Mouse (Mus musculus): ENCODE measurements around the gene Syngap1.
"Not testable (repeated sequence)": the region's sequence is repeated elsewhere in the genome, so short reads cannot be mapped to it uniquely, and the experiment has no call there.

The Syngap1 gene

DNA sequence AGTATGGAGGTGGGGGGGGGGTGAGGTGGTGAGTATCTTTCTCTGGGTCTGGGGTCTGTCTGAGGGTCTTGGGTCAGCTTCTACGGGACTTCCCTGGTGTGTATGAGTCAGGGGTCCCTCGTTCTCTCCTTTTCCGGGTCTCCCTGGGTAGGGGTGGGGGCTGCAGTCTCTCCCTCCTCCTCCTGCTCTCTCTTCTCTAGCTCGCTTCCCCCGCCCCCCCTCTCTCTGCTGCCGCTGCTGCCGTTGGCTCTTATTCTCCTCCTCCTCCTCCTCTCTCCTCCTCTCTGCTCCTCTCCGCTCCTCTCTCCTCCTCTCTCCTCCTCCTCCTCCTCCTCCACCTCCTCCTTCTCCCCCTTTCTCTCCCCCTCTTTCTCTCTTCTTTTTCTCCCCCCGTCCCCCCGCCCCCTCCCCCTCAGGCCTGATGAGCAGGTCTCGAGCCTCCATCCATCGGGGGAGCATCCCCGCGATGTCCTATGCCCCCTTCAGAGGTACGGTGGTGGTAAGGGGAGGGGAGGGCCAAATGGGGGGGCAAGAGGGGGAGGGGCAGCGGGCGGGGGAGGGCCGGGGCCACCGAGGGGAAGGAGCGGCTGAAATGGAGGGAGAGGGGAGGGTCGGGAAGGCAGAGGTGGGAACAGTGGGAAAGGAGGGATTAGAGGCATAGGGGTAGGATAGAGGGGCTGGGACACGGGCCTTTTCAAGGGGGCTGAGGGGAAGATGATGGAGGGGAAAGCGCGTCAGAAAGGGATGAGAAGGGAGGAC, at the start of gene Syngap1:
Gene Syngap1 (plus strand): TSS at position 223 of the 759 bp plus-strand sequence.
- DNase-seq (ENCODE audit: low read depth, low spot score): peak; percentile 46

- DNase-seq (ENCODE audit: low read depth, low spot score): no peak
Observed at GRCm38 (mm10) chr17:26892635-26893375, 48.2 kb upstream of the Syngap1 start.

GRCm38 (mm10) chr17:26893492-26893891, 47.6 kb upstream of the Syngap1 start:
- no peak for DNase-seq (ENCODE audit: low read depth, low spot score)

DNA sequence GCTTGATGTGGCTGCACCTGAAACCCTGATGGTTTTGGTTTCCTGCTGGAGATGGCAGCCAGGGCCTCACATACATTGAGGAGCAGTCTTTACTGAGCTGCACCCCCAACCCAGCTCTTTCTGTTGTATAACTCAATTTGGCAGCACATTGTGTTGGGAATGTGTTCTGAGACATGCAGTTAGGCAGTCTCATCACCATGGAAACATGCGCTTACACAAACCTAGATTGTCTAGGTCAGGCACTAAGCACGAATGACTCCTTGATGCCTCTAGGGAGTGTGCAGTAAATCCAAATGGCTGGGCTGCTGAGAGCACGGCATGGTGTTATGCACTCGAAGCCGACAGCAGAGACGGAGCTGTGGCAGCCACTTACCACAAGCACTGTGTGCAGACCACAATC, 46.7 kb upstream of the Syngap1 start:
- no peak for DNase-seq (ENCODE audit: low read depth, low spot score)

GRCm38 (mm10) chr17:26895578-26895977, 45.5 kb upstream of the Syngap1 start:
- DNase-seq (ENCODE audit: low read depth, low spot score): peak; percentile 88

GRCm38 (mm10) chr17:26900916-26901315, 40.1 kb upstream of the Syngap1 start:
- DNase-seq (ENCODE audit: low read depth, low spot score): no peak

- DNase-seq (ENCODE audit: low read depth, low spot score): no peak
Observed at GRCm38 (mm10) chr17:26904320-26904719, 36.7 kb upstream of the Syngap1 start.

DNA sequence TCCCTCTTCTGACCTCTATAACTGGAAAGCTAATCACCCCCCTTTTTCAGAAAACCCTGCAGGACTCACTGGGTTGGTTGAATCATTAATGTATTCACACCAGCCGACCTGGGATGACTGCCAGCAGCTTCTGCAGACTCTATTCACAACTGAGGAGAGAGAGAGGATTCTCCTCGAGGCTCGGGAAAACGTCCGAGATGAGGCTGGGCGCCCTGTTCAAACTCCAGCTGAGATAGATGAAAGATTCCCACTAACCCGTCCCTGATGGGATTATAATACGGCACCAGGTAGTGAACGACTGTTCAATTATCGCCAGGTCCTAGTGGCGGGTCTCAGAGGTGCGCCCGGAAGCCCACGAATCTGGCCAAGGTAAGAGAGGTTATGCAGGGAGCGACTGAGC, 33.5 kb upstream of the Syngap1 start:
- DNase-seq (ENCODE audit: low read depth, low spot score): not testable (repeated sequence)

DNA sequence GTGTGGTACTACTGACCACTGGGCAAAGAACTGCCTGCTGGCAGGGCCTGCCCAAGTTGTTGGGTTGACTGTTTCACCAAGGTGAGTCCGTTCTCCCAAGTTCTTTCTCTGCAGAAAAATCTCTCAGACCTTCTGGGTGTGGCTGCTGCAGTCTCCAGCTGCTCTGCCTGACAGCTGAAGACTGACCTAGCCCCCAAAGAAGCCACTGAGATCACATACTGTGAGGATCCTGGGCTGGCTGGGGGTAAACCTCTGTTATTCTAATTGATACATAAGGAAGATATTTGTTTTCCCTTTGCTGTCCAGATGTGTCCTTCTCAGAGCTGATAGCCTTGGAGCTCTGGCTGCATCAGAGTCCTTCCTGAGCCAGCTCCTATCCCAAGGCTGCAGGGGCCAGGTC, 25.8 kb upstream of the Syngap1 start:
- DNase-seq (ENCODE audit: low read depth, low spot score): no peak

GRCm38 (mm10) chr17:26916711-26917482, 24.2 kb upstream of the Syngap1 start, which contains the start of gene Kifc5b:
TSS of gene Kifc5b (plus strand) at chr17:26917091.
- DNase-seq (ENCODE audit: low read depth, low spot score): peak; percentile 100

GRCm38 (mm10) chr17:26917560-26917959, 23.5 kb upstream of the Syngap1 start:
- DNase-seq (ENCODE audit: low read depth, low spot score): not testable (repeated sequence)

GRCm38 (mm10) chr17:26918343-26918742, 22.7 kb upstream of the Syngap1 start:
- no peak for DNase-seq (ENCODE audit: low read depth, low spot score)

- DNase-seq (ENCODE audit: low read depth, low spot score): not testable (repeated sequence)
Observed at GRCm38 (mm10) chr17:26919516-26919915, 21.5 kb upstream of the Syngap1 start.

DNA sequence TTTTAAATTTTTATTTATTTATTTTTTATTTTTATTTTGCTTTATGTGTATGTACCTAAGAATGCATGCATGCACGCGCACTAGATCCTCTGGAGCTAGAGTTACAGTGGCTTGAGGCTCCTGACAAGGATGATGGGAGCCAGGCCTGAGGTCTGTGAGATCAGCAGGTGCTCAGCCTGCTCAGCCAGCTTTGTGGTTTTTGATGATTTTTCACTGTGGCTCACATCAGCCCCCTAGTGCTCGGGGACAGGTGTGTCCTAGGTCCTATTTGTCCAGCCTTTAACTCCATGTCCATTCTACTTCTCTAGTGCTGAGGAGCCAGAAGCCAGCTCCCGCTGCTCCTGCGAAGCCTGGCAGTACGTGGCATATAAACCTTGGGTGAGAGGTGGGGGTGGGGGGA, 18.7 kb upstream of the Syngap1 start:
- DNase-seq (ENCODE audit: low read depth, low spot score): not testable (repeated sequence)

GRCm38 (mm10) chr17:26925414-26925813, 15.6 kb upstream of the Syngap1 start:
- not testable (repeated sequence) for DNase-seq (ENCODE audit: low read depth, low spot score)

DNA sequence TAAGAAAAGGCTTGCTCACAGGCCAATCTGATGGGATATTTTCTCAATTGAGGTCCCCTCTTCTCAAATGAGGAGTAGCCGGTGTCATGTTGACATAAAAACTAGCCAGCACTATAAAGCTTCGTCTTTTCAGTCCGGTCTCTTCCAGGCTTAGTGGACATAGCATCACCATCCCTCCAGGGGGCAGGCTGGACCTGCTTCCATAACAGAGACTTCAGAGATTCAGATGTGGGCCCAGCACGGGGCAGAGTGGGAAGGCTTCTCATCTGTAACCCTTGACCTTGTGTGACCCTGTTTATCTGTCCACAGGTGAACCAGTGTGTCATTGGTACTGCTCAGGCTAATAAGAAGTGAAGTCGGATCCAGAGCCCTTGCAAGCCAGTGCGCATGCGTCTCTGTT, 9.3 kb upstream of the Syngap1 start:
- DNase-seq (ENCODE audit: low read depth, low spot score): not testable (repeated sequence)

- DNase-seq (ENCODE audit: low read depth, low spot score): peak; percentile 90
Observed at GRCm38 (mm10) chr17:26932839-26933398, 8.1 kb upstream of the Syngap1 start, which contains the start of gene Phf1. TSS of gene Phf1 (plus strand) at chr17:26933052.

DNA sequence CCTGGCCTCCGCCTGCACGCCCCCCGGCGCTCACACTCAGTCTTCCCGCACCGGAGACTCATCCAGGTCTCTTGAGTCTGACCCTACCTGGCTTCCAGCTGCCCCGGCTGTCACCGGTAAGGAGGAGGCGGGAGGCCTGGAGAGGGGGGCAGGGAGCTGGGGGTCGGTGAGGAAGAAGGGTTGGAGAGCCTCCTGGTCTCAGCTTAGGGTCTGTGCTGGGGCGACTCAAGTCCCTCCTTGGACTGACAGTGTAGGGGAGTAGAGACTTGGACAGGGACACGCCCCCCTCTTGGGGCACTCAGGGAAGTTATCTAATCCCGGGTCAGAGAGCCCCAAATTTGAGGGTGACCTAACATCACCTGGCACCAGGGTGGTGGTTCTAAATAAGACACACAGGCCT, 7.6 kb upstream of the Syngap1 start:
- no peak for DNase-seq (ENCODE audit: low read depth, low spot score)

- DNase-seq (ENCODE audit: low read depth, low spot score): no peak
Observed at GRCm38 (mm10) chr17:26933885-26934827, 6.9 kb upstream of the Syngap1 start.

DNA sequence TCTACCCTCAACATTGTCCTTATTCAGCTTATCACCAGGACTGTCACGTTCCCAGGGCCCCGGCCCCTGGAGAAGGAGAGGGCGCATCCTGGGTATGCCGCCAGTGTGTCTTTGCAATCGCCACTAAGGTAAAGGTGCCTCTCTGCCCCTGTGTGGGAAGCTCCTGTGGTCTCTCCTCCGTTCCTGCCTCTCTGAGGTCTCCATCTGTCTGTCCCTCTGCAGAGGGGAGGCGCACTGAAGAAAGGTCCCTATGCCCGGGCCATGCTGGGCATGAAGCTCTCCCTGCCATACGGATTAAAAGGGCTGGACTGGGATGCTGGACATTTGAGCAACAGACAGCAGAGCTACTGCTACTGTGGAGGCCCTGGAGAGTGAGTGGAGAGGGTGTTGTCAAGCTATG, 6.0 kb upstream of the Syngap1 start:
- no peak for DNase-seq (ENCODE audit: low read depth, low spot score)
